16 mouse cellular contexts compared by ENCODE assay signal in genomic region chr10:21740256-21740655, GRCm38 (mm10).
"Had no signal": no experiment of that assay in that cellular context is flagged by ENCODE, and none has a peak within 500 bp of the region (broad histone marks: within the 10 kb centered on the region; RNA-seq: fewer than 3 reads in every experiment).

No protein-coding gene starts in this region.

- H3K27ac ChIP-seq: kidney, postnatal 0 days; layer of hippocampus, adult 2 months; liver, embryonic 14.5 days; macrophage; midbrain, embryonic 12.5 days; midbrain, embryonic 15.5 days; neural tube, embryonic 12.5 days; neural tube, embryonic 15.5 days had no signal

- H3K4me1 ChIP-seq: neural tube, embryonic 12.5 days; neural tube, embryonic 15.5 days had no signal

- ATAC-seq: liver, postnatal 0 days; lung, postnatal 0 days; midbrain, embryonic 15.5 days had no signal

- H3K4me2 ChIP-seq: lung, embryonic 14.5 days; midbrain, embryonic 12.5 days; midbrain, embryonic 15.5 days; neural tube, embryonic 12.5 days; neural tube, embryonic 15.5 days had no signal

- DNase-seq: kidney, adult 2 months; kidney, postnatal 25 days; layer of hippocampus, adult 9-11 months; liver, postnatal 0 days; lung, embryonic 14.5 days; thymus, adult 18-20 months; thymus, postnatal 4 days had no signal

- H3K9ac ChIP-seq: liver, embryonic 14.5 days; liver, postnatal 0 days; lung, embryonic 14.5 days; midbrain, embryonic 12.5 days; midbrain, embryonic 15.5 days; neural tube, embryonic 12.5 days; neural tube, embryonic 15.5 days had no signal

- H3K27me3 ChIP-seq: midbrain, embryonic 12.5 days; midbrain, embryonic 15.5 days; neural tube, embryonic 12.5 days; neural tube, embryonic 15.5 days had no signal

- H3K4me3 ChIP-seq: layer of hippocampus, adult 2 months; midbrain, embryonic 12.5 days; midbrain, embryonic 15.5 days; neural tube, embryonic 12.5 days; neural tube, embryonic 15.5 days had no signal

- H3K36me3 ChIP-seq: midbrain, embryonic 12.5 days; midbrain, embryonic 15.5 days; neural tube, embryonic 12.5 days; neural tube, embryonic 15.5 days had no signal

- H3K9me3 ChIP-seq: midbrain, embryonic 12.5 days; midbrain, embryonic 15.5 days; neural tube, embryonic 12.5 days; neural tube, embryonic 15.5 days had no signal
